Mouse (Mus musculus): ENCODE measurements at regions not wholly inside any gene's neighbourhood (a gene's known extent, or its start where the extent isn't known, plus 50 kb on each side); places are given as distances from the start of the nearest gene placed in this dataset.

DNA sequence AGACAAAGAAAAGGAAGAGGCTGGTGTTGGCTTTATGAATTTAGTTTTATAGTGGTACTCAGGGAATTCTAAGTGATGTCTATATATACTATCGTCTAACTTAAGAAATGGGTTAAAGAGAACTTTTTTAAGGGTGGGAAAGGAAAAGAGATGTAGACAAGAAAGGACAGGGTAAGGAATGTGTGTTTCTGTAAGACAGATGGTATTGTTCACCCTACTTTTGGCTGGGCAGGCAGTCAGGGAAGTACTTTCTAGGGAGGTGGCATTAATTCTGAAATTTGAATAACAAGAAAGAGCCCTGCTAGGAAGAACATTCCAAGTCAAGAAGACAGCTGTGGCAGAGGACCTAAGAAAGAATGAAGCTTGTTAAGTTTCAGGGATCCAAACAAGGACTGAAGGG, 263.0 kb downstream of the Pik3r1 start:
- DNase-seq, result no peak

DNA sequence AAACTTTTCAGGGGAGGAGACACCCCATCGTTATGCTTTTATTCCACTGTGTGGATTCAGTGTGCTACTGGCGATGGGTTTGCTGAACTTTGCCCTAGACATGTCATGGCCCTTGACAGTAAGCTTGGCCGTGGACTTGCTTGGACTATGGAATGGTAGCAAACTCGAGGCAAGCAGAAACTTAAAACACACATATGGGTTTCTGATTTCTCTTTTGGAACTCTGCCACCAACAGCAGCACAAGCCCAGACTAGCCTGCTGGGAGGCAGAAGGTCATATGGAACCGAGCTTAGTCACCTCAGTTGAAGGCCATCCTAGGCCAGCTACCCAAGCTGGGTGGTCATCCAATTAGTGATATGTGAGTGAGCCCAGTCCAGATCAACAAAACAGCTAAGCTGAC, 263.8 kb downstream of the Pik3r1 start:
- DNase-seq, result no peak

DNA sequence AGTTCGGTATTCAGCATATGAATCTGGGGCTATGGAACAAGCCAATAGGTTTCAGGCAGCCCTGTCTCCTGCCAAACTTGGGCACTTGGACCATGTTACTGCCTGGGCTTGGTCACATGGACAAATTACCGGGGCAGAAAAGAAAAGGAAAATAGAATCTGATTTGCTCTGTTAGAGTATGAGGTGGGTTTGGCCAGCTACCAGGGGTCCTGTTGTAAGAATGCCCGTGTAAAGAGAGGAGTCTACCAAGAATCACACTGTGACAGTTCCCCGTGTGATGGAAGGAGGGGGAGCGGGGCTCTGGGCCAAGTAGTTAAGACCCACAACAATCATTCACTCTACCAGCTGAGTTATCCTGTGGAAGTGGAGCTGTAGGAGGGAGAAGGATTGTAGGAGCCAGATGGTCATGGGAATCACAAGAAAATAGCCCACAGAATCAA, 266.2 kb downstream of the Pik3r1 start:
- no peak for DNase-seq

DNA sequence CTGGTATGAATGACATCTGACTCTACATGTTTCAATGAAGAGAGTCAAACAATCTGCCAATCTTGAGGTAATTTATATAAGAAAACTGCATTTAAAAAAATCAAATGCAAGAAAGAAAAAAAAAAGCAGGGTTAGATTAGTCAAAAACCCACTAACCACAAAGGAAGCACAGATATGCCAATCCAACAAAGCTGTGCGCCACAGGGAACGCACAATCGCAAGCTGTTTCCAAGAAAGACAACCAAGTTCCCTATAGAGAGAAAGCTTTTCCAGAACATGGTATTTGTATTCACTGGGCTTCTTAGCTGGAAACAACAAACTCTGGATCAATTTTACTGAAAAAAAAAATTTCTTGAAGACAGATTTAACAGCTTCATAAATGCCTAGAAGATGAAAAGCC, 267.0 kb downstream of the Pik3r1 start:
- DNase-seq, result no peak

DNA sequence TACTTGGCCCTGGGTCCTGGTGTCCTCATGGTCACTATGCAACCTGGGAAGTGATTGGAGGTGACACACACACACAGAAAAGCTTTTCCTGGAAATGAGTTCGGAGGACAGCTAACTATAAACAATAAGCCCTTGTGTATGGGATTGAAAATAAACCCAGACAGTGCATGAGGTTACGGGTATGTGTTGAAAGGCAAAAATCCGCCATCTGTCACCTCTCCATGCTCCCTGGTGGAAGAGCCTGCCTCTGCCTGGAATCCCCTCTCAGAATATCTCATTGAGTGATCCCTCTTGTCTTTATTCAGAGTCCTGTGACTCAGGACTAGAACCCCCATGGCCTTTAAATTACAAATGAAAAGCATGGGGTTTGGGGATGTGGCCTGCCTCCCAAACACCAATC, 276.2 kb downstream of the Pik3r1 start:
- DNase-seq, result peak; percentile 35

DNA sequence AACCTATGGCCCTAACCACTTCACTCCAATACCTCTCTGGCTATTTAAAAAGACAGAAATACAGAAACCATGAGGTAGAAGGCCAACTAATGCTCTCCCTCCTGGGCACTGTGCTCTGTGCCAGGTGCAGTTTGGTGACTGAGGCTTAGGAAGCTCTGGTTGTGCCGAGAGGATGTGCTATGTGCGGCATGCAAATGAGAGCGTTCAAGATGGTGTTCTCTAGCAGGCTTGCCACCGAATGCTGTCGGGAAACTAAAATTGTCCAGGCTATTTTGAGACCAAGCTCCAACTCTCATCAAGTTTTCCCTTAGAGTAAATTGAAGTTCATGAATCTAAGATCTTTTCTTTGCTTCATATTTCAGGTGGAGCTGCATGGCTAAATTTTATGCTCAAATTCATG, 277.1 kb downstream of the Pik3r1 start:
- DNase-seq, result no peak

DNA sequence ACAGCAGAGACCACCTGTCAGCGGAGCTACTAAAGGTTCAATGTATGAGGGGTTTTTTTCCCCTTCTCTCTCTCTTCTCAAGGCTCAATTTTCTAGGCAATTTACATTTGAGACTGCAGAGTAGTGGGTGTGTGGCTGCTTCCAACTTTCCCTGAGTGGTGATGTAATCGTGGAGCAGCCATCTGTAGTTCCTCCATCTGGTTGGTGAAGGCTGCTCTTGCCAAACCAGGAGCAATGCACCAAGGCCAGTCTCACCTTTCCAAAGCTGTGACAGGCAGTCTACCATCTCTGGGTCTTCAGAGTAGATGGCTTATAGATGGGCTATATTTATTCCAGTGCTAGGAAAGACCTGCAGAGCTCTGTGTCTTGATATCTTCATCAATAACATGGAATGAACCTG, 280.4 kb downstream of the Pik3r1 start:
- no peak for DNase-seq

DNA sequence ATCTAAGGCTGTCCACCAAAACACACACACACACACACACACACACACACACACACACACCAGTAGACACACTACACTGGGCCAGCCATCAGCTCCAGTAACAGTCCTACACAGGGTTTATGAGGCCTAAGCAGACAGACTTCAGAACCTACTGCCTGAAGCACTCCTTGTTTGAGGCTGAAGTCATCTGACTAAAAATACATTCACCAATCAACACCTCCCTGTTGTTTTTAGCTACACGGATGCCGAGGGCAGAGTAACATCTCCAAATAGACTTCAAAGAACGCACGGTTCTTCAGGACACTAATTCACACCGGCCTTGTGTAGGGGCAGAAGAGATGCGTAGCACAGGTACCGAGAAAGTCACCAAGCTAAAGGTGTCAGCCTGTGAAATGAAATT, 282.2 kb downstream of the Pik3r1 start:
- no peak for DNase-seq

DNA sequence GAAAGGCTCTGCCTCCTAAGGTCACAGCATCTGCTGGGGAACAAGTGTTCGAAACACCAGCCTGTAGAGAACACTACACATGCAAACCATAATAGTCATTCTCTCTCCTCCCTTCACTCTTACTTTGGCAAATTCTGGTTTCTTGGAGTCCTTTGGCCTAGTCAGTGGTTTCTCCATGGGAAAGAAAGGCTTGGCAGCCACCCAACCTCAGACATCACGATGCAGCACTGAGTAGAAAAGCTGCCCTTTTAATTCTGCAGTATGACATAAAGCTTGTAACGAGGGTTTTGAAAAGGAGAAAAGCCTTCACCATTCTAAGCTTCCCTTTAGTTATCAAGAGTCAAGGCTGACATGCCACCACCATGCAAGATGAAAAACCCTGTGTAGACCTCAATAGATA, 284.2 kb downstream of the Pik3r1 start:
- DNase-seq, result no peak

DNA sequence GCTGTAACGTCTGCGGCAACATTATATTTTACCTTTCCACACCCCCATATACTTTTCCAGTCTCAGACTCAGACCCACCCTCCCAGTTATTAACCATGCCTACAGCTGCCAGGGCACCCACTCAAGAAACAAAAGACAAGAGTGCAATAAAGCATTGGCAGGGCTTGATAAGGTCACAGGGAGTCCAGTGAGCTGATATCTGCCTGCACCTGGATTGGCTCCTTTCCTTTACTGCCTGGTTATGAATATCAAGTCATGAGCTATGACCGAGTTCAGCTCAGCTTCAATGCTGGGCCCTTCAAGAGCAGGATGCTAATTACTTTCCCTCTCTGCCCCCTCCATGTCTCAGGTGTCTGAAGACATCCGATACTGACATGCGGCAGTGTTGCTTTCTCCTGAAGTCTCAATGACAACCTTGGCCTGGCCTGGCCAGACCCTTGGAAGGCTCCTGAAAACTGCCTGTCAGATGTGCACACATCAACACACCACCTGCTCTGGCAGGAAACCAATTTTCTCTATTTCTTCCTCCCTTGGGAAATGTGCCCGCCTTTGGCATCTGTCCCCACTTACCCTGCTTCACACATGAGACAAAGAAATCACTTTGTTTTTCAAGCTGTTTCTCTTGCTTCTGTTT, 286.3 kb downstream of the Pik3r1 start:
- DNase-seq, result no peak

DNA sequence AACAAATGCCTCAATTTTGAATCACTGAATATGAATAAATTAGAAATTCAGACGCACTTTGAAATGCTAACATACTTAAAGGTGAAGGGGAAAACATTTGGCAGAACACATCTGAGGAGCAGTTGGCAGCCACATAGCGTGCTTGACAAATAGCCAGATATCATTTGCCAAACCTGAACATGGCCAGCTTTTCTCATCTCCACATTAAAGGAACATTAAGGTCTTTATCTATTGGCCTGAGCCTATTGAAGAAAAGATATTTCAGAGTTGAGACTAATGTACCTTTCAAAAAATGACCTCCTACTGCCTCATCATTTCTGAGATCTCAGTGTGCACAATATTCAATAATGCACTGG, 288.7 kb downstream of the Pik3r1 start:
- no peak for DNase-seq

DNA sequence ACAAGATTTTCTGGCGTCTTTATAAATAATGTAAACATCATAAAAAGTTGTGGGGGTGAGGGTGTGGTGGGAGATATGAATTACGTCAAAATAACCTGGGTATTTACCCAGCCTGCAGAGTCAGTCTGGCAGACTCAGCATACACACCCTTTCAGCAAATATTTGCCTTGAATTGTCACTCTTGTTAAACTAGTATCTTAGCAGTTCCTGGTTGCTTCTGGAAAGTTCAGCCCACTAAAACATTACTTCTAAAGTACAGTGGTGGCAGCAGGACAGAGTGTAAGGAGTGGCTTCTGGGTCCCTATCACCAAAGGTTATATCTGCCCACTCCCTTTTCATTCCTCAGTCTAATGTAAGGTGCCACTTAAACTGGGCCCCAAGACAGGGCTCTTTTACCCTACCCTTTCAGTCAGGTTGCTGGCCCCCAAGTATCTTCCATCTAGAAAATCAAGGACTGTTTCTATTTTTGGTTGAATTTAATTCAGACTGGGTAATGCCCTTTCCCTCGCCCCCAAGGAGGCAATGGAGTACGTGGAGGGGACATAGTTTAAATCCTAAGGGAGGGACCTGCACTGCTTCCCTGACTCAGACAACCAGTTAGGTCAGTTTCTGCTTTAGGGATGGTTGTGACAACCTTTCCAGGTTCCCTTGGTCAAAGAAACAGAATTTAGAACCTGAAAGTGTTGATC, 289.3 kb downstream of the Pik3r1 start:
- no peak for DNase-seq

DNA sequence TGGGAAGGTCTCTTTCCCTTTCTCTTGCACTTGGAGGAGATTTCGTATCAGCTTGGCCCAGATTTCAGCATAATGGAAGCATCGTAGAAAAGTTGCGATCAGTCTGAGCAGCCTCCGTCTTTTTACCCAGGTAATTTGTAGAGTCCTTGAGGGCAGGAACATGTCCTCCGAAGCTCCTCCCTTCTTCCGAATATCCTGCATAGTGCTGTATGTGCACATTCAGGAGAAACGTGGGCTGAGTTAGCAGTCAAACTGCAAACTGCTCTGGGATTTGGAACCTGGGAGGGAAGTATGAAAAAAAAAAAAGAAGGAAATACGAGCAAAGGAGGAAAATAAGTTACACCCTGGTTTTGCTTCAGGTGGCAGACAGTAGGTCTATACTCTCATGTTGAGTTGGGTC, 294.7 kb downstream of the Pik3r1 start:
- DNase-seq, result no peak

DNA sequence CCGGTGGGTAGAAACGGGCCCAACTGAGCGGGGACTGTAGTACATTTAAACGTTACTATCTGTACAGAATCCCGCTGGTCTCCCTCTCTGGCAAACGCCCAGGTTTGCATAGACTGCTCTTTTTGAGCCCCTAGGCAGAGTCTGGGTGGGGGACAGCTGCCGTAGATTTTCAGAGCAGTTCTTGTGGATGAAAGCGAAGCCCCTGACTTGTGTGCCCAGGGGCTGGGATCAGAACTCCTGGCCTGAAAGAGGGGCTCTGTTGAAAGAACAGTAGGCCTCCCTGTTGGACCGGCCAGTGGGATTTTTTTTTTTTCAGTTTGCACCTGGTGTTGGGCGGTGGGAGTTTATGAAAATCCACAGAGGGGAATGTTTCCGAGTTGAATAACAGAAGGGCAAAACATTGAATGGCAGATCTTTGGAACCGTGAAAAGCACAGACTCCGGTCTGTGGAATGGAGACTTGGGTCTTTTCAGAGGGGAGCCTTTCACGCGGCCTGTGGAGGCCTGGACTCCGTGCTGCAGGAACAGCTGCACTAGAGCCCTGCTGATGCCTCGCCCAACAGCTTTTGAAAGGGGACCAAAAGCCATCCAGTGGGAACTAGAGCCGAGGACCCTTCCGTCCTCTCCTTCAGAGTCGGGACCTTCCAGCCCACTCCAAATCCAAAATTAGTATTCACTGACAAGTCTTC, 297.3 kb downstream of the Pik3r1 start:
- no peak for DNase-seq

DNA sequence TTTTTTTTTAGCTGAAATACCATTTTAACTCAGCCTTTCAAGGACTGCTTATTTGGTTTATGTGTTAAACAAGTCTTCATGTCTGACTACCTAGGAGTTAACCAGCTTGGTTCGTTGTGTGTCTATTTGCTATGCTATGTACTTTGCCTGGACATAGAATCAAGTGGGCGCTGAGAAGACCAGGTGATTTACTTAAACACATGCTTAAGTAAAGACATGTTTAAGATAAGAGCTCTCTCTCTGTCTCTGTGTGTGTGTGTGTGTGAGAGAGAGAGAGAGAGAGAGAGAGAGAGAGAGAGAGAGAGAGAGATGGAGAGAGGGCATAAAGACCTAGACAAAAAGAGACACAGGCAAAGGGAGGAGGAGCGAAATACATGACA, 302.3 kb downstream of the Pik3r1 start:
- DNase-seq, result no peak

DNA sequence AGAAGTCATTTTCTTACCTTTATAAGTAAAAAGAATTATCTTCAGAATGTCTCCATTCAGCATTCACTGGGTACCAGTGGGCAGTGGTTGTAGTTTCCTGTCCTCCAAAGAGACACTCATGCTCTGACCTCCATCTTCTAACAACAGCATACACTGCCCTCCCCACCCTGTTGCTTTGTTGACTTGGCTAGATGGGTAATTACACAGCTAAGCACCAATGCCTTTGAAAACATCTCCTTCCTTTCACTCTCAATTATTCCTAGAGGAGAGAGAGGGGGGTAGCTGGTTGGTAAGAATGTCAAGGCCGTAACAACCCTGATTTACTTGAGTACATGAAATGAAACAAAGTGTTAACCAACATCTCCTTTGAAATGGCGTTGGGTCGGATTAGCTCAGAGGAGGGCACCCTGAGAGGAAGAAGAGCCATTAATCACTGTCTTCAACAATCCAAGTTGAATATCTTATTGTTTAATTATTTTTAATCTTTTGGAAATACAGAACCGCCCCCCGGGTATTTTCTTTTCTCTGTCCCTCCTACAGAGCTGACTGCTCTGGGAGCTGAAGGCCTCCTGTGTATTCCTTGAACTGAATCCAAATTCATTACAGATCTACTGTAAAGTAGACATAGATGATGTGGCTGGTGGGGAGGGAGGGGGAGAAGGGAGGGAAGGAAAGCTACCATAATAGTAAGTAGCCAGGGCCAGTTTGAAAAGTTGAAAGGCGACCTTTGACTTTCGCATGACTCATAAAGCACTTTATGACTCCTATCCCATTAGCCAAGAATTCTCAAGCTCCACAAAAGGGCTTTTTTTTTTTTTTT, 302.9 kb downstream of the Pik3r1 start:
- no peak for DNase-seq

DNA sequence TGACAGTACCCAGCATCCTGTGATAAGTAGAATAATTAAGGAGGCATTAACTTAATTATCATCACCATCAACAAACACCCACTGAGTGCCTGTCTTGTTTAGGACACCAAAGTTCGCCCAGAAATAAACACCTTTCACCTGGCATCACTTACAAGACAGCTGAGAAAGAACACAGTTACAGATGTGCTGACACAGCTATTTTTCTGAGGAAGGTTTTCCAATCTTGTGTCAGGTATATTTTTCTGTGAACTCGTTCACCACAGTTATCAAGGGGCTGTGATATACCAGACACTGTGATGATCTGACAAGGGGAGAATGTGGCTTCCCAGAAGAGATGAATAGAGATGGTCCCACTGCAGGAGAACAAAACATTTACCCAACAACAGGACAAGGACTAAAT, 311.1 kb downstream of the Pik3r1 start:
- DNase-seq, result no peak

DNA sequence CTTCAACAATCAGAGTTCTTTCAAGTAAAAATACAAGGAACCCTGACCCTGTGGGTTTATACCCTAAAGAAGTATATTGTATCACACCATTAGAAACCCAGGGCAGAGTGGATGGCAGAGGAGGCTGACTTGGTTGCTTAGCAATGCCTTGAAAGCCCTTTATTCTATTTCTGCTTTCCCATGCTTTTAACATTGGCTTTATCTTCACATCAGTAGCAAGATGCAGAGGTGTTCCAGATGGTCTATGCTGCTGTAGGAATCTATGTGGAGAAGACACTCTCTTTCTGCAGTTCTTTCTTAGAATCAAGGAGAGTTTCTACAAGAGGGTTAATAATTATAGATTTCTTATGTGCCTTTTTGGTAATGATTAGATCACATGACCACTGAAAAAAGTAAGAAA, 313.7 kb downstream of the Pik3r1 start:
- no peak for DNase-seq

DNA sequence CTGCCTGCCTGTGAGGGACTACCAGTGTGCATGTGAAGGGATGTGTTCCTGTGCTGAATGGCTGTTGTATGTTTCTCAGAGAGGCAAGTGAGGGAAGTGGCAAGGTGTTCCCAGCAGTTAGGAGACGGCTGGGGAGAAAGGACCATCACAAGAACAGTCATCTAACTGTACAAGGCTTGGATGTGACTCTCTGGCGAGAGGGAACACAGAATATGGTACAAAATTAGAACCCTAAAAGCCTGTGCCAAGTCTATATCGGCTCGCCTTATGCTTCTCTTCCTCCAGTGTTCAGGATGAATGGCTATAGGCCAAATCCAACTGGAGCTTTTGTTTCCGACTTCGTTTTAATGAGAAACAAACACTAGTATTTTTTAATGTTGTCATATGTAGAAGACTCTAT, 317.5 kb downstream of the Pik3r1 start:
- DNase-seq, result no peak

DNA sequence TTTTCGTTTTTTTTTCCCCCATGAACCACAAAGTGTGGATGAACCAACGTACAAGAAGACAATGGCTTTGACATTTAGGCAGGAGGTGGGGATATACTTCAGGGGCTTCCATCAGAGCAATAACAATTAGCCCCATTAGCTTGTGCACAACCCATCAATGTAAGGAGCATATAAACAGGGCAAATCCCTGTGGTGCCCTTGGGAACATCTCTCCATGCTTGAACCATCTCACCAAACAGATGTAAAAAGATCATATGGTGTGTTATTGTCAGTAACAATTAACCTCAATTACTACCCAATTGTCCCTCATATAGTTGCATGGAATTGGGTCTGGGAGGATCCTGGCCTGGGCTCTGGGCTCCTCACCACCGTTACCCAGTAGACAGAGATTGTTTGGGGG, 328.5 kb downstream of the Pik3r1 start:
- DNase-seq, result peak; percentile 73

DNA sequence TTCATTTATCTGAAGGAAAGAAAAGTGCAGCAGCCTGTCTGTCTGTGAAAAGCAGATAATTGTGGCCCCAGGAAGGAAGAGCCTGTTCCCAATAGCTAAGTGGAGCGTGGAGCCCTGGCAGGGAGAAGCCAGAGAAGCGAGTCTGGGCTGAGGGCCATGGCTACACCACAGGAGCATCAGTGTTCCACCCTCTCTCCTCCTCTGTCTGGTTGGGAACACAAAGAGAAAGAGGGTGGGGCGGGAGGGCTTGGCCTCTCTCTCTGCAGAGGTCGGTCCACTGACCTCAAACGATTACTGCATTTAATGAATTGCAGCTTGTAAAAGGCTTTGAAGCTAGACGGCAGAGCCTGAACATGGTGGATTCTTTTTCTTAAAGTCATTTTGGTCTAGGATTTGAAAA, 329.0 kb downstream of the Pik3r1 start:
- peak; percentile 74 for DNase-seq

DNA sequence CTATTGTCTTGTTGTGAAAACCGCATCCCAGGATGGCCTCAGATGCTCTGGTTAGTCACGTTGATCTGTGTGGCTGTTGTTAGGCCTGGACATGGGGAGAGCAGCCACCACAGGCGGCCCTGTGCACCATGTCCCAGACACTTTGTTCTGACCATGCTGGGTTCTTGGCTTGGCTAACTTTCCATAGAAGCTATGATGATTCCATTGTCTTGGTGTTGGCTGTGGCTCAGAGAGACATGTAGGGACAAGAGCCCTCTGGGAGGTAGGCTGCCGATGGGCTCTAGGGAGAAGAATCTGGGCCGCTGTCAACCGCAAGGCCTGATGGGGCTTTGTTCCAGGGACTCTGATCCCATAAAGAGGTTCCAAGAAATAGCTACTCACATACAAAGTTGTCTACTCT, 334.9 kb downstream of the Pik3r1 start:
- DNase-seq, result no peak

DNA sequence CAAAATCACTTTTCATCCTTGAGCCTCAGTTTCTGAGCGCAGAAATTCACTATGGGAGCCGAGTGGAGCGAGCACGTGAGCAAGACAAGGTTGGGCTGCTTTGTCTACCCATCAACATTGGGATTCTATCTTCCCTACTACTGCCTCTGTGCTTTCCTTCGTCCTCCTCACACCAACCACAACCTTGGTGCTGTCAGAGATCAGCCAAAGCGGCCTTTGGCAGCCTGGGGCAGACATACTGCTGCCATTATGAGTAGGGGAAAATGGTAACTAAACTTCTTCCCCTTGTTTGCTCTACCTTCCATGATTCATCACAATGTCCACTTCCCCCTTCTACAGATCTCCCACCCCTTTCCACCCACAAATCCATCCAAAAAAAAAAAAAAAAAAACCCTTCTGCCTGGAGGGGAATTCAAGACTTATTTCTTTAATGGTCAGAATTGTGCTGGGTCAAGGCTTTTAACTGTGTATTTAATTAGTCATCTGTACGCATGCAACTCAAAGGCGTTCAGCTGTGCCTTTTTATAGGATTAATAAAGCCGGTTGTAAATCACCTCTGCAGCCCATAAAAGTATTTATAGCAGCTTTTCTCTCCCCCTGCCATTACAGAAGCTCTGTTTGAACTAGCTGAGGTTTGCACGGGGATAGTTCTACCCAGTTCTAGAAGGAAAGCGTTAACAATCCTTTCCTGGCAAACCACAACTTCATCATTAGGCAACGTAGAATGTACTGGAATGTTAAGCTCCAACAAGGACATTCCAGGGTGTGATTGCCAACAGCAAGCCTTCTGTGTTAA, 340.4 kb downstream of the Pik3r1 start:
- no peak for DNase-seq

Measured in retina, postnatal 1 day (tissue).